Mouse (Mus musculus) right cerebral cortex, postnatal 25 days (tissue): ENCODE measurements at regions not wholly inside any gene's neighbourhood (a gene's known extent, or its start where the extent isn't known, plus 50 kb on each side); places are given as distances from the start of the nearest gene placed in this dataset.
A peak's percentile ranks its signal among the peaks of the same experiment; 100 is the strongest.

ENCODE experiments used
- DNase-seq: peaks from one replicate; pipeline ENCODE4 v3.0.0; 2022

DNA sequence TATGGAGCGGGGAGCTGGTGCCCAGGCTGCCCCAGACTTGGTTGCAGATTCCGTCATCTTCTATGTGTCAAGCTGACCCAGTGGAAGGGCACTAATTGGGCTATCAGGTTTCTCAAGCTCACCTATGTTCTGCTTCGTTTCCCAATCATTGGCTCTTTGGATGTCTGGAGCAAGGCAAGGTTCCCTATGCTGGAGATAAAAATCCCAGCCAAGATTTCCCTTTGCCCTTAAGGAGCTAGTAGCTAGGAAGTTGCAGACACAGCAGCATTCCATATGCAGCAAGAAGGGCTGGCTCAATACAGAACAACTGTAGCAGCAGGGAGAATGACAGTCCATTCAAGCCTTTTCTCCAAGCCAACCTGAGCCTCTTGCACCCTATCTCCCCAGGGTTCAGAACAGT, 159.2 kb upstream of the Zfp706 start:
- no peak for DNase-seq

DNA sequence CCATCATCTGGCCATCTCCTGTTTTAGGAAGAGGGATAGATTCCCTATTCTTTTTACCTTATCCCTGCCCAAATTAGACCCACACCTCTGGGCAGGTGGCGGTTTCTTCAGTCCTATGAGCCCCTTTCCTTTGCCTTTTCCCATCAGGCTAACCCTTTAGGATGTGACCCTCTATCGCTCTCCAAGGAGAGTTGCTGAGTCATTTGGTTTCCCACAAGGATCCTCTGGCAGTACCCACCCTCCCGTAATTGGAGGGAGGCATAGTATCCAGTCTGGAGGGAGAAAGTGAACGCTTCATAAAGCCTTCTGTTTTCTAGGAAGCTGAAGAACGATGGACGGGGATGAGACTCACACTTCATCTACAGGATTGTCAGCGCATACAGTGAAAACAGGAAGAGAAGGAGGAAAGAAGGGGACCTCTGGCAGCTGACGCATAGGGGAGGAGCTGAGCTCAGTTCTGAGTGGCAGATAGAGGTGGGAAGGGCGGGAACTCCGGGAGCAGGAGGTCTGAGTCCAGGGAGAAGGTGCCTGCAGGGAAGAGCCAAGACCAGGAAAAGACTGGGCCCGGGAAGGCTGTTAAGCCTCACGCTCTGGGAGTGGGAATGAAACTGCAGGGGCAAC, 158.4 kb upstream of the Zfp706 start:
- DNase-seq = no peak

- DNase-seq = no peak
Observed at GRCm38 (mm10) chr15:37165216-37165615, 157.6 kb upstream of the Zfp706 start.

- DNase-seq = no peak
Observed at GRCm38 (mm10) chr15:37164191-37165135, 156.9 kb upstream of the Zfp706 start.

DNA sequence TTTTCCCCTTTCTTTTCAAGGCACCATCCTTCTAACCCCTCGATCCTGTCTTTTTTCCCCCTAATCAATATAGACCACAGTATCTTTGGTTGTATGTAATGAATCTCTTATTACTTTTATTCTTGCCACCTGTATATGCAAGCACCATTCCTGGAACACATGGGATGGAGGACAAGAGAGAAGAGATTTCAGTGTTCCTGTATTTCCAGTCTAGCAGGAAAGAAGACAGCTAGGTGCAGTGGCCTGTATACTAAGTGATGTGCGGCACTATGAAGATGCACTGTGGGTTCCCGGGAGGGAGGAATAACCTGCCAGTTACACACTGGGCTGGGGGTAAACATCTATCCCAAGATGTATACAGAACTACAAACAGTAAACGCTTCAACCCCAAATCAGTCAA, 152.4 kb upstream of the Zfp706 start:
- DNase-seq = no peak

GRCm38 (mm10) chr15:37159349-37159748, 151.8 kb upstream of the Zfp706 start:
- DNase-seq = no peak

DNA sequence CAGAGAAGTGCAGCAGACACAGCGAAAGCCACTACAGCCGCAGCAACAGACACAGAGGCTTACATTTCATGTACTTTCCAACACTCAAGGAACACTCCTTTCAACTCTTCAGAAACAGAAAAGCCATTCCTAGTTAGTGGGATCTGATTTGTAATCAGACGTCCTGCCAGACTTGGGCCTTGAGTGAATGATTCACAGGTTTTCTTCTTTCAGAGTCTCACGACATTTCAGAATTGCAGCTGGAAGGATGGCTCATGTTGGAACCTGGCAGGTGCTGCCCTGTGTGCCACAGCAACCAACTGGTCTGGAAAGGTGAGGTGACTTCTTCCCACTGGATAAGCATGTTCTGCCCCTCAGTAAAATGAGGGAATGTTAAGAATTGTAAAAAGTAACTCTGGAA, 149.8 kb upstream of the Zfp706 start:
- no peak for DNase-seq

DNA sequence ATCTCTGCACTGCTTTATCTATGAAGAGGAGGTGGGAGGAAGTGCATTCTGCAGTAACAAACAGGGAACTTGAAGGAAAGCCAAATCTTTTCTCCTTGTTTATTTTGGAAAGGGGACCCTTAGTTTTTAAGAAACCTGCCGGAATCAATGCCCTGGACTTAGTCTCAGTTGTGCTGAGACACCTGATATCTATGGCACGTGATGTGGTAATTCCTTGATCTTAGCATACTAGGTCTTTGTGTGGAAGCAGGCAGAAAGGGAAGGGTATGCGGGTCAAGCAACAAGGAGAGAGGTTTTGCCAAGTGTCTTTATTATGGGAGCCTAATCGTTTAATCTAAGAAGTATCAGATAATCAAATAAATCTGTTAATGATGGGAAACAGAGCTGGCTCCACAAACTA, 147.4 kb upstream of the Zfp706 start:
- no peak for DNase-seq

GRCm38 (mm10) chr15:37153177-37153576, 145.6 kb upstream of the Zfp706 start:
- DNase-seq = no peak

GRCm38 (mm10) chr15:37135590-37136164, 128.1 kb upstream of the Zfp706 start:
- DNase-seq = peak; percentile 71

- DNase-seq = peak; percentile 43
Observed at GRCm38 (mm10) chr15:37134913-37135589, 127.5 kb upstream of the Zfp706 start.

- no peak for DNase-seq
Observed at GRCm38 (mm10) chr15:37134386-37134785, 126.8 kb upstream of the Zfp706 start.

DNA sequence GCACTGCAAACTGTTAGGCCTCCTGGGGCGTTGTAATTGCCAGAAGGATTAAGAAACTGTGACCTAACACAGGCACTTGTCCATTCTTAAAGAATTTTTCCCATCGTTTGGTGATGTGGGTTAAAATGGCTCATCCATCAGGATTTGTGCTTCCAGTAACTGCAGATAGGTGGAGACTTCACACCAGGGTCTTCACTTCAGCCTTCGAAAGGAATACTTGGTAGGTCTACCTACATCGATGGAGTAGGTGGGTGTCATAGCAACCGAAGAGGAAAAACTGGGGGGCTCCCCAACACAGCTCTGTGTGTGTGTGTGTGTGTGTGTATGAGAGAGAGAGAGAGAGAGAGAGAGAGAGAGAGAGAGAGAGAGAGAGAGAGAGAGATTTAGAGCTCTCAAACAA, 126.3 kb upstream of the Zfp706 start:
- DNase-seq = no peak

GRCm38 (mm10) chr15:37127681-37128080, 120.1 kb upstream of the Zfp706 start:
- DNase-seq = no peak

DNA sequence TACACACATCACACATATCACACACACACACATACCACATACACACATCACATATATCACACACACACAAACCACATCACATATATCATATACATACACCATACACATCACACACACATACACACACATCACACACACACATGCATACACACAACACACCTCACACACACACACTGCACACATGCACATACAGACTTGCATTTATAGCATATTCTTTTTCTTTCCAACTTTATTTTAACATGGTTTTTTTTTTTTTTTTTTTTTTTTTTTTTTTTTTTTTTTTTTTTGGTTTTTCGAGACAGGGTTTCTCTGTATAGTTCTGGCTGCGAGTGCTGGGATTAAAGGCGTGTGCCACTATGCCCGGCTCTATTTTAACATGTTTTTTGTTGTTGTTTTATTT, 119.6 kb upstream of the Zfp706 start:
- no peak for DNase-seq

GRCm38 (mm10) chr15:37125823-37126222, 118.2 kb upstream of the Zfp706 start:
- DNase-seq = no peak

DNA sequence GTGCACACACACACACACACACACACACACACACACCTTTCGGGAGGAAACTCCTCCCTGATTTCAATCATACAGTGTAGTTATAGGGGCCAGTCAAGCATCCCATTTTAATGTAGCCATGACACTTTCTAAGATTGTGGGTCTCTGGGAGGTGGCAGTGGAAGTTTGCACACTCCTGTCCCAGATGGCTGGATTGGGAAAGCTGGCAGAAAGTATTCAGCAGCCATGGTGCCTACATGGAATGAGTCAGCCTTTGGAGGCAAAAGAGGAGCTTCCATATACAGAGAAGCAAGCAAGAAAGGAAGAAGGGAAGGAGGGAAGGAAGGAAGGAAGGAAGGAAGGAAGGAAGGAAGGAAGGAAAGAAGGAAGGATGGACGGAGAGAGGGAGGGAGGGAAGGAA, 117.4 kb upstream of the Zfp706 start:
- DNase-seq = peak; percentile 40

- DNase-seq = no peak
Observed at GRCm38 (mm10) chr15:37124299-37124698, 116.7 kb upstream of the Zfp706 start.

- DNase-seq = peak; percentile 72
Observed at GRCm38 (mm10) chr15:37120381-37120780, 112.8 kb upstream of the Zfp706 start.

- peak; percentile 54 for DNase-seq
Observed at GRCm38 (mm10) chr15:37114119-37114518, 106.5 kb upstream of the Zfp706 start.

GRCm38 (mm10) chr15:37110462-37110861, 102.9 kb upstream of the Zfp706 start:
- no peak for DNase-seq

GRCm38 (mm10) chr15:37102035-37102555, 94.5 kb upstream of the Zfp706 start:
- DNase-seq = no peak

- DNase-seq = no peak
Observed at GRCm38 (mm10) chr15:37101419-37101818, 93.8 kb upstream of the Zfp706 start.
